Mouse (Mus musculus): ENCODE measurements around the gene Akap13. TPM values are rescaled to one million over a fixed set of nuclear protein-coding genes. Genes with fewer than 3 reads are reported as not detected.
A peak's percentile ranks its signal among the peaks of the same experiment; 100 is the strongest.

Akap13 gene
- polyA plus RNA-seq, 1 experiment from 2014 or later, result 39.9 TPM

GRCm38 (mm10) chr7:75572127-75572526, 116.8 kb downstream of the Akap13 start:
- H3K4me1 ChIP-seq (ENCODE audit: control insufficient read depth, insufficient read depth, low read length), result peaks cover 15% of the 10 kb centered on the region
- H3K27ac ChIP-seq (ENCODE audit: low read length), result peak overlapping the region; percentile 5; the same call in 1 of the 2 replicates
- H3K4me2 ChIP-seq (ENCODE audit: low read depth, low read length), result no peak overlapping the region
- no peak overlapping the region for H3K9ac ChIP-seq (ENCODE audit: low read length)
- no peak overlapping the region for H3K4me3 ChIP-seq (replicated peaks; ENCODE audit: low read length)
- H3K9me3 ChIP-seq (replicated peaks; ENCODE audit: control insufficient read depth, low read length), result no peaks in the 10 kb centered on the region
- H3K36me3 ChIP-seq (ENCODE audit: control insufficient read depth, insufficient read depth, low read length), result no peaks in the 10 kb centered on the region
- H3K27me3 ChIP-seq (ENCODE audit: control insufficient read depth, insufficient read depth, low read length), result no peaks in the 10 kb centered on the region
- no peak for ATAC-seq (ENCODE audit: insufficient read depth, low FRiP score)
- 70% methylated on average over 4 of the region's 4 CpGs for WGBS

- WGBS, result 14% methylated on average over 9 of the region's 9 CpGs
- peak; percentile 76 for ATAC-seq (ENCODE audit: insufficient read depth, low FRiP score)
- peak overlapping the region; percentile 33 for H3K4me2 ChIP-seq (ENCODE audit: low read depth, low read length)
- peaks cover 15% of the 10 kb centered on the region for H3K4me1 ChIP-seq (ENCODE audit: control insufficient read depth, insufficient read depth, low read length)
- no peaks in the 10 kb centered on the region for H3K36me3 ChIP-seq (ENCODE audit: control insufficient read depth, insufficient read depth, low read length)
- H3K9me3 ChIP-seq (replicated peaks; ENCODE audit: control insufficient read depth, low read length), result no peaks in the 10 kb centered on the region
- H3K4me3 ChIP-seq (replicated peaks; ENCODE audit: low read length), result no peak overlapping the region
- no peaks in the 10 kb centered on the region for H3K27me3 ChIP-seq (ENCODE audit: control insufficient read depth, insufficient read depth, low read length)
- H3K9ac ChIP-seq (ENCODE audit: low read length), result 0 out of 2 replicates have a peak overlapping the region, but pooled peaks have one; percentile 12
- peak overlapping the region; percentile 73 for H3K27ac ChIP-seq (ENCODE audit: low read length)
Measured at GRCm38 (mm10) chr7:75575120-75575649, 119.9 kb downstream of the Akap13 start.

- H3K4me1 ChIP-seq (ENCODE audit: control insufficient read depth, insufficient read depth, low read length), result peaks cover 15% of the 10 kb centered on the region
- no peak for ATAC-seq (ENCODE audit: insufficient read depth, low FRiP score)
- H3K9me3 ChIP-seq (replicated peaks; ENCODE audit: control insufficient read depth, low read length), result no peaks in the 10 kb centered on the region
- H3K27ac ChIP-seq (ENCODE audit: low read length), result peak overlapping the region; percentile 73
- WGBS, result 70% methylated on average over 1 of the region's 1 CpGs
- no peak overlapping the region for H3K9ac ChIP-seq (ENCODE audit: low read length)
- H3K27me3 ChIP-seq (ENCODE audit: control insufficient read depth, insufficient read depth, low read length), result no peaks in the 10 kb centered on the region
- H3K4me3 ChIP-seq (replicated peaks; ENCODE audit: low read length), result no peak overlapping the region
- no peaks in the 10 kb centered on the region for H3K36me3 ChIP-seq (ENCODE audit: control insufficient read depth, insufficient read depth, low read length)
- H3K4me2 ChIP-seq (ENCODE audit: low read depth, low read length), result no peak overlapping the region
Measured at GRCm38 (mm10) chr7:75575800-75576585, 120.7 kb downstream of the Akap13 start.

- no peak overlapping the region for H3K9ac ChIP-seq (ENCODE audit: low read length)
- H3K4me3 ChIP-seq (replicated peaks; ENCODE audit: low read length), result no peak overlapping the region
- peaks cover 15% of the 10 kb centered on the region for H3K4me1 ChIP-seq (ENCODE audit: control insufficient read depth, insufficient read depth, low read length)
- no peak for ATAC-seq (ENCODE audit: insufficient read depth, low FRiP score)
- no peaks in the 10 kb centered on the region for H3K9me3 ChIP-seq (replicated peaks; ENCODE audit: control insufficient read depth, low read length)
- H3K27ac ChIP-seq (ENCODE audit: low read length), result no peak overlapping the region
- H3K36me3 ChIP-seq (ENCODE audit: control insufficient read depth, insufficient read depth, low read length), result no peaks in the 10 kb centered on the region
- 92% methylated on average over 2 of the region's 2 CpGs for WGBS
- H3K4me2 ChIP-seq (ENCODE audit: low read depth, low read length), result no peak overlapping the region
- no peaks in the 10 kb centered on the region for H3K27me3 ChIP-seq (ENCODE audit: control insufficient read depth, insufficient read depth, low read length)
Measured at GRCm38 (mm10) chr7:75576851-75577250, 121.5 kb downstream of the Akap13 start.

- Histone ChIP-seq H3K4me1 (ENCODE audit: control insufficient read depth, insufficient read depth, low read length) (peaks cover 15% of the 10 kb centered on the region), H3K36me3 (ENCODE audit: control insufficient read depth, insufficient read depth, low read length) (no peaks in the 10 kb centered on the region), H3K27ac (ENCODE audit: low read length) (no peak overlapping the region), H3K4me2 (ENCODE audit: low read depth, low read length) (no peak overlapping the region), H3K27me3 (ENCODE audit: control insufficient read depth, insufficient read depth, low read length) (no peaks in the 10 kb centered on the region), H3K4me3 (replicated peaks; ENCODE audit: low read length) (no peak overlapping the region), H3K9me3 (replicated peaks; ENCODE audit: control insufficient read depth, low read length) (no peaks in the 10 kb centered on the region), H3K9ac (ENCODE audit: low read length) (no peak overlapping the region)
- ATAC-seq (ENCODE audit: insufficient read depth, low FRiP score), result no peak
- WGBS, result 70% methylated on average over 6 of the region's 6 CpGs
Measured at GRCm38 (mm10) chr7:75577353-75577752, 122.0 kb downstream of the Akap13 start.

GRCm38 (mm10) chr7:75578647-75579046, 123.3 kb downstream of the Akap13 start:
- no peaks in the 10 kb centered on the region for H3K27me3 ChIP-seq (ENCODE audit: control insufficient read depth, insufficient read depth, low read length)
- no peak overlapping the region for H3K9ac ChIP-seq (ENCODE audit: low read length)
- no peak overlapping the region for H3K4me2 ChIP-seq (ENCODE audit: low read depth, low read length)
- no peak overlapping the region for H3K27ac ChIP-seq (ENCODE audit: low read length)
- no peak overlapping the region for H3K4me3 ChIP-seq (replicated peaks; ENCODE audit: low read length)
- H3K9me3 ChIP-seq (replicated peaks; ENCODE audit: control insufficient read depth, low read length), result no peaks in the 10 kb centered on the region
- 90% methylated on average over 4 of the region's 4 CpGs for WGBS
- ATAC-seq (ENCODE audit: insufficient read depth, low FRiP score), result no peak
- no peaks in the 10 kb centered on the region for H3K36me3 ChIP-seq (ENCODE audit: control insufficient read depth, insufficient read depth, low read length)
- peaks cover 15% of the 10 kb centered on the region for H3K4me1 ChIP-seq (ENCODE audit: control insufficient read depth, insufficient read depth, low read length)

GRCm38 (mm10) chr7:75582091-75582490, 126.8 kb downstream of the Akap13 start:
- WGBS, result 78% methylated on average over 4 of the region's 4 CpGs
- Histone ChIP-seq H3K27me3 (ENCODE audit: control insufficient read depth, insufficient read depth, low read length) (no peaks in the 10 kb centered on the region), H3K9me3 (replicated peaks; ENCODE audit: control insufficient read depth, low read length) (no peaks in the 10 kb centered on the region), H3K36me3 (ENCODE audit: control insufficient read depth, insufficient read depth, low read length) (no peaks in the 10 kb centered on the region), H3K4me2 (ENCODE audit: low read depth, low read length) (no peak overlapping the region), H3K4me1 (ENCODE audit: control insufficient read depth, insufficient read depth, low read length) (peaks cover 14% of the 10 kb centered on the region; the same call in 1 of the 2 replicates), H3K27ac (ENCODE audit: low read length) (no peak overlapping the region), H3K9ac (ENCODE audit: low read length) (no peak overlapping the region), H3K4me3 (replicated peaks; ENCODE audit: low read length) (no peak overlapping the region)
- ATAC-seq (ENCODE audit: insufficient read depth, low FRiP score), result no peak

- no peak overlapping the region for H3K9ac ChIP-seq (ENCODE audit: low read length)
- H3K4me2 ChIP-seq (ENCODE audit: low read depth, low read length), result no peak overlapping the region
- no peak overlapping the region for H3K4me3 ChIP-seq (replicated peaks; ENCODE audit: low read length)
- H3K36me3 ChIP-seq (ENCODE audit: control insufficient read depth, insufficient read depth, low read length), result no peaks in the 10 kb centered on the region; the same call in 1 of the 2 replicates
- 55% methylated on average over 2 of the region's 2 CpGs for WGBS
- H3K27ac ChIP-seq (ENCODE audit: low read length), result 0 out of 2 replicates have a peak overlapping the region, but pooled peaks have one; percentile 27
- no peaks in the 10 kb centered on the region for H3K27me3 ChIP-seq (ENCODE audit: control insufficient read depth, insufficient read depth, low read length)
- H3K9me3 ChIP-seq (replicated peaks; ENCODE audit: control insufficient read depth, low read length), result no peaks in the 10 kb centered on the region
- peaks cover 14% of the 10 kb centered on the region; the same call in 1 of the 2 replicates for H3K4me1 ChIP-seq (ENCODE audit: control insufficient read depth, insufficient read depth, low read length)
- peak; percentile 33; the same call in 1 of the 2 replicates for ATAC-seq (ENCODE audit: insufficient read depth, low FRiP score)
Measured at GRCm38 (mm10) chr7:75584100-75584499, 128.8 kb downstream of the Akap13 start.

GRCm38 (mm10) chr7:75585409-75585808, 130.1 kb downstream of the Akap13 start:
- no peak; the same call in 1 of the 2 replicates for ATAC-seq (ENCODE audit: insufficient read depth, low FRiP score)
- Histone ChIP-seq H3K36me3 (ENCODE audit: control insufficient read depth, insufficient read depth, low read length) (no peaks in the 10 kb centered on the region; the same call in 1 of the 2 replicates), H3K27me3 (ENCODE audit: control insufficient read depth, insufficient read depth, low read length) (no peaks in the 10 kb centered on the region), H3K4me1 (ENCODE audit: control insufficient read depth, insufficient read depth, low read length) (peaks cover 14% of the 10 kb centered on the region; the same call in 1 of the 2 replicates), H3K9ac (ENCODE audit: low read length) (peak overlapping the region; percentile 26; the same call in 1 of the 2 replicates), H3K4me2 (ENCODE audit: low read depth, low read length) (peak overlapping the region; percentile 24; the same call in 1 of the 2 replicates), H3K4me3 (replicated peaks; ENCODE audit: low read length) (no peak overlapping the region), H3K9me3 (replicated peaks; ENCODE audit: control insufficient read depth, low read length) (no peaks in the 10 kb centered on the region), H3K27ac (ENCODE audit: low read length) (peak overlapping the region; percentile 93)
- WGBS, result 65% methylated on average over 6 of the region's 6 CpGs
